Mouse (Mus musculus) CD8-positive naive resting alpha-beta T cell, adult 2 months (primary cell): ENCODE measurements around the gene Mtg1.

Experiments
- DNase-seq, 2 experiments: peaks; one replicate each; pipeline ENCODE4 v3.0.0; 2022; ENCODE audit warnings: low read depth in 2 of 2, low spot score in 2 of 2

Mtg1 gene

GRCm38 (mm10) chr7:140137135-140138020, at the start of gene Mtg1:
Mtg1 (plus strand) TSS chr7:140137564.
- DNase-seq: peak; percentile 95 to 96

- no peak for DNase-seq
These were observed 46.8 kb upstream of the Mtg1 start for GRCm38 (mm10) chr7:140090601-140091000.

- DNase-seq: no peak
These were observed 44.3 kb upstream of the Mtg1 start, which contains the start of gene Prap1 for GRCm38 (mm10) chr7:140092924-140093528. Prap1 (plus strand) TSS chr7:140093395.

- no peak for DNase-seq
These were observed 42.4 kb upstream of the Mtg1 start for GRCm38 (mm10) chr7:140094954-140095353.

- no peak for DNase-seq
These were observed 41.8 kb upstream of the Mtg1 start for GRCm38 (mm10) chr7:140095556-140095955.

- DNase-seq: no peak
These were observed 41.3 kb upstream of the Mtg1 start for GRCm38 (mm10) chr7:140096055-140096454.

- DNase-seq: no peak
These were observed 38.9 kb upstream of the Mtg1 start for GRCm38 (mm10) chr7:140098466-140098865.

- no peak for DNase-seq
These were observed 35.9 kb upstream of the Mtg1 start for GRCm38 (mm10) chr7:140101498-140101897.

GRCm38 (mm10) chr7:140101993-140102860, 35.1 kb upstream of the Mtg1 start, which contains the start of gene Fuom:
Fuom (minus strand) TSS chr7:140102441.
- DNase-seq: peak; percentile 55 to 73

- DNase-seq: no peak
These were observed 33.4 kb upstream of the Mtg1 start for GRCm38 (mm10) chr7:140104009-140104408.

GRCm38 (mm10) chr7:140111943-140112342, 25.4 kb upstream of the Mtg1 start:
- DNase-seq: no peak

GRCm38 (mm10) chr7:140115583-140116328, 21.6 kb upstream of the Mtg1 start, which contains the start of gene Paox:
Paox (plus strand) TSS chr7:140115799.
- DNase-seq: no peak

GRCm38 (mm10) chr7:140116329-140117054, 20.9 kb upstream of the Mtg1 start, which contains the start of gene Echs1:
Echs1 (minus strand) TSS chr7:140116476.
- peak; percentile 77 to 84 for DNase-seq

- DNase-seq: no peak
These were observed 16.9 kb upstream of the Mtg1 start for GRCm38 (mm10) chr7:140120484-140120883.

GRCm38 (mm10) chr7:140121338-140121910, 15.9 kb upstream of the Mtg1 start:
- DNase-seq: no peak

- no peak for DNase-seq
These were observed 14.6 kb upstream of the Mtg1 start for GRCm38 (mm10) chr7:140122765-140123164.

- DNase-seq: no peak
These were observed 13.0 kb upstream of the Mtg1 start for GRCm38 (mm10) chr7:140124382-140124781.

GRCm38 (mm10) chr7:140125278-140126021, 11.9 kb upstream of the Mtg1 start:
- peak; percentile 74 to 84 for DNase-seq

- no peak for DNase-seq
These were observed 11.4 kb upstream of the Mtg1 start for GRCm38 (mm10) chr7:140126022-140126350.
